Mouse (Mus musculus): Measurements from ENCODE around the gene Esrrg.

GRCm38 (mm10) chr1:187749294-187749693 lies 140.7 kb downstream of the Esrrg start:
- TF ChIP-seq CTCF (IDR thresholded peaks at IDR 0.05; ENCODE audit: low read depth, low read length) (no peak), POLR2A (IDR thresholded peaks at IDR 0.05; ENCODE audit: extremely low read depth, insufficient read depth, low read length) (no peak)

All from liver, adult 2 months (tissue).